Mouse (Mus musculus): ENCODE results near the gene Osm. TPM values are rescaled to one million over a fixed set of nuclear protein-coding genes. Genes with fewer than 3 reads are reported as not detected.

Gene Osm
- polyA plus RNA-seq, 1 experiment from 2014 or later, result 0.40 TPM

GRCm38 (mm10) chr11:4196636-4197035 lies 39.6 kb upstream of the Osm start:
- ATAC-seq (ENCODE audit: low read depth), result no peak

GRCm38 (mm10) chr11:4197691-4198090 lies 38.5 kb upstream of the Osm start:
- Histone ChIP-seq H3K27ac (ENCODE audit: low read length) (no peak overlapping the region), H3K27me3 (ENCODE audit: control insufficient read depth, insufficient read depth, low read depth, low read length) (no peaks in the 10 kb centered on the region), H3K4me1 (ENCODE audit: control insufficient read depth, low read depth, low read length) (no peaks in the 10 kb centered on the region), H3K9me3 (replicated peaks; ENCODE audit: control insufficient read depth, low read length) (no peaks in the 10 kb centered on the region), H3K9ac (ENCODE audit: low read depth, low read length) (no peak overlapping the region), H3K4me2 (ENCODE audit: low read depth, low read length) (no peak overlapping the region), H3K36me3 (ENCODE audit: control insufficient read depth, insufficient read depth) (no peaks in the 10 kb centered on the region), H3K4me3 (ENCODE audit: low read depth, low read length) (no peak overlapping the region)
- no peak for ATAC-seq (ENCODE audit: low read depth)
- WGBS (ENCODE audit: insufficient replicate concordance), result 64% methylated on average over 1 of the region's 1 CpGs

More at GRCm38 (mm10) chr11:4196636-4197035, 39.6 kb upstream of the Osm start:
- H3K27me3 ChIP-seq (ENCODE audit: control insufficient read depth, insufficient read depth, low read depth, low read length), result no peaks in the 10 kb centered on the region
- no peaks in the 10 kb centered on the region for H3K4me1 ChIP-seq (ENCODE audit: control insufficient read depth, low read depth, low read length)
- WGBS (ENCODE audit: insufficient replicate concordance), result 74% methylated on average over 8 of the region's 8 CpGs
- no peaks in the 10 kb centered on the region for H3K9me3 ChIP-seq (replicated peaks; ENCODE audit: control insufficient read depth, low read length)
- H3K4me2 ChIP-seq (ENCODE audit: low read depth, low read length), result no peak overlapping the region
- H3K36me3 ChIP-seq (ENCODE audit: control insufficient read depth, insufficient read depth), result no peaks in the 10 kb centered on the region
- no peak overlapping the region for H3K9ac ChIP-seq (ENCODE audit: low read depth, low read length)
- no peak overlapping the region for H3K27ac ChIP-seq (ENCODE audit: low read length)
- H3K4me3 ChIP-seq (ENCODE audit: low read depth, low read length), result no peak overlapping the region

GRCm38 (mm10) chr11:4201981-4202700 lies 34.1 kb upstream of the Osm start:
- 63% methylated on average over 11 of the region's 11 CpGs for WGBS (ENCODE audit: insufficient replicate concordance)

GRCm38 (mm10) chr11:4202995-4203704 lies 33.1 kb upstream of the Osm start:
- ATAC-seq (ENCODE audit: low read depth), result no peak
- WGBS (ENCODE audit: insufficient replicate concordance), result 36% methylated on average over 12 of the region's 12 CpGs

More at GRCm38 (mm10) chr11:4201981-4202700, 34.1 kb upstream of the Osm start:
- H3K4me1 ChIP-seq (ENCODE audit: control insufficient read depth, low read depth, low read length), result peaks cover 2% of the 10 kb centered on the region; the same call in 1 of the 2 replicates
- no peaks in the 10 kb centered on the region for H3K9me3 ChIP-seq (replicated peaks; ENCODE audit: control insufficient read depth, low read length)
- H3K36me3 ChIP-seq (ENCODE audit: control insufficient read depth, insufficient read depth), result no peaks in the 10 kb centered on the region
- no peak overlapping the region for H3K27ac ChIP-seq (ENCODE audit: low read length)
- no peak overlapping the region for H3K4me3 ChIP-seq (ENCODE audit: low read depth, low read length)
- no peaks in the 10 kb centered on the region for H3K27me3 ChIP-seq (ENCODE audit: control insufficient read depth, insufficient read depth, low read depth, low read length)
- ATAC-seq (ENCODE audit: low read depth), result no peak
- no peak overlapping the region for H3K9ac ChIP-seq (ENCODE audit: low read depth, low read length)
- no peak overlapping the region for H3K4me2 ChIP-seq (ENCODE audit: low read depth, low read length)

GRCm38 (mm10) chr11:4203705-4204074 lies 32.5 kb upstream of the Osm start:
- Histone ChIP-seq H3K9ac (ENCODE audit: low read depth, low read length) (no peak overlapping the region), H3K27me3 (ENCODE audit: control insufficient read depth, insufficient read depth, low read depth, low read length) (no peaks in the 10 kb centered on the region), H3K4me1 (ENCODE audit: control insufficient read depth, low read depth, low read length) (peaks cover 2% of the 10 kb centered on the region; the same call in 1 of the 2 replicates), H3K36me3 (ENCODE audit: control insufficient read depth, insufficient read depth) (no peaks in the 10 kb centered on the region), H3K9me3 (replicated peaks; ENCODE audit: control insufficient read depth, low read length) (no peaks in the 10 kb centered on the region), H3K4me3 (ENCODE audit: low read depth, low read length) (no peak overlapping the region), H3K4me2 (ENCODE audit: low read depth, low read length) (no peak overlapping the region), H3K27ac (ENCODE audit: low read length) (no peak overlapping the region)
- ATAC-seq (ENCODE audit: low read depth), result 0 out of 2 replicates have a peak, but pooled peaks have one; percentile 51
- WGBS (ENCODE audit: insufficient replicate concordance), result 34% methylated on average over 2 of the region's 2 CpGs

More at GRCm38 (mm10) chr11:4202995-4203704, 33.1 kb upstream of the Osm start:
- Histone ChIP-seq H3K4me3 (ENCODE audit: low read depth, low read length) (no peak overlapping the region), H3K27ac (ENCODE audit: low read length) (no peak overlapping the region), H3K27me3 (ENCODE audit: control insufficient read depth, insufficient read depth, low read depth, low read length) (no peaks in the 10 kb centered on the region), H3K36me3 (ENCODE audit: control insufficient read depth, insufficient read depth) (no peaks in the 10 kb centered on the region), H3K4me1 (ENCODE audit: control insufficient read depth, low read depth, low read length) (peaks cover 2% of the 10 kb centered on the region; the same call in 1 of the 2 replicates), H3K9ac (ENCODE audit: low read depth, low read length) (no peak overlapping the region), H3K4me2 (ENCODE audit: low read depth, low read length) (no peak overlapping the region), H3K9me3 (replicated peaks; ENCODE audit: control insufficient read depth, low read length) (no peaks in the 10 kb centered on the region)

GRCm38 (mm10) chr11:4205097-4205655 lies 31.0 kb upstream of the Osm start:
- H3K4me2 ChIP-seq (ENCODE audit: low read depth, low read length), result no peak overlapping the region
- no peak for ATAC-seq (ENCODE audit: low read depth)
- WGBS (ENCODE audit: insufficient replicate concordance), result 82% methylated on average over 5 of the region's 5 CpGs
- H3K4me3 ChIP-seq (ENCODE audit: low read depth, low read length), result no peak overlapping the region
- H3K9ac ChIP-seq (ENCODE audit: low read depth, low read length), result no peak overlapping the region
- H3K27ac ChIP-seq (ENCODE audit: low read length), result no peak overlapping the region
- no peaks in the 10 kb centered on the region for H3K36me3 ChIP-seq (ENCODE audit: control insufficient read depth, insufficient read depth)
- no peaks in the 10 kb centered on the region for H3K27me3 ChIP-seq (ENCODE audit: control insufficient read depth, insufficient read depth, low read depth, low read length)
- H3K9me3 ChIP-seq (replicated peaks; ENCODE audit: control insufficient read depth, low read length), result no peaks in the 10 kb centered on the region
- peaks cover 2% of the 10 kb centered on the region; the same call in 1 of the 2 replicates for H3K4me1 ChIP-seq (ENCODE audit: control insufficient read depth, low read depth, low read length)

- Histone ChIP-seq H3K27ac (ENCODE audit: low read length) (no peak overlapping the region), H3K36me3 (ENCODE audit: control insufficient read depth, insufficient read depth) (no peaks in the 10 kb centered on the region), H3K4me1 (ENCODE audit: control insufficient read depth, low read depth, low read length) (peaks cover 2% of the 10 kb centered on the region; the same call in 1 of the 2 replicates), H3K4me2 (ENCODE audit: low read depth, low read length) (no peak overlapping the region), H3K9me3 (replicated peaks; ENCODE audit: control insufficient read depth, low read length) (no peaks in the 10 kb centered on the region), H3K27me3 (ENCODE audit: control insufficient read depth, insufficient read depth, low read depth, low read length) (no peaks in the 10 kb centered on the region), H3K9ac (ENCODE audit: low read depth, low read length) (no peak overlapping the region), H3K4me3 (ENCODE audit: low read depth, low read length) (no peak overlapping the region)
- WGBS (ENCODE audit: insufficient replicate concordance), result 79% methylated on average over 7 of the region's 7 CpGs
- no peak for ATAC-seq (ENCODE audit: low read depth)
Measured at GRCm38 (mm10) chr11:4205951-4206350, 30.3 kb upstream of the Osm start.

- Histone ChIP-seq H3K9me3 (replicated peaks; ENCODE audit: control insufficient read depth, low read length) (no peaks in the 10 kb centered on the region), H3K4me2 (ENCODE audit: low read depth, low read length) (no peak overlapping the region), H3K9ac (ENCODE audit: low read depth, low read length) (no peak overlapping the region), H3K27me3 (ENCODE audit: control insufficient read depth, insufficient read depth, low read depth, low read length) (no peaks in the 10 kb centered on the region), H3K4me1 (ENCODE audit: control insufficient read depth, low read depth, low read length) (peaks cover 2% of the 10 kb centered on the region; the same call in 1 of the 2 replicates), H3K27ac (ENCODE audit: low read length) (no peak overlapping the region), H3K36me3 (ENCODE audit: control insufficient read depth, insufficient read depth) (no peaks in the 10 kb centered on the region), H3K4me3 (ENCODE audit: low read depth, low read length) (no peak overlapping the region)
- ATAC-seq (ENCODE audit: low read depth), result no peak
- WGBS (ENCODE audit: insufficient replicate concordance), result 15% methylated on average over 6 of the region's 6 CpGs
Measured at GRCm38 (mm10) chr11:4206563-4206962, 29.7 kb upstream of the Osm start.

- Histone ChIP-seq H3K27ac (ENCODE audit: low read length) (no peak overlapping the region), H3K9me3 (replicated peaks; ENCODE audit: control insufficient read depth, low read length) (no peaks in the 10 kb centered on the region), H3K9ac (ENCODE audit: low read depth, low read length) (no peak overlapping the region), H3K4me1 (ENCODE audit: control insufficient read depth, low read depth, low read length) (peaks cover 2% of the 10 kb centered on the region; the same call in 1 of the 2 replicates), H3K4me3 (ENCODE audit: low read depth, low read length) (no peak overlapping the region), H3K27me3 (ENCODE audit: control insufficient read depth, insufficient read depth, low read depth, low read length) (no peaks in the 10 kb centered on the region), H3K36me3 (ENCODE audit: control insufficient read depth, insufficient read depth) (no peaks in the 10 kb centered on the region), H3K4me2 (ENCODE audit: low read depth, low read length) (no peak overlapping the region)
- 79% methylated on average over 9 of the region's 9 CpGs for WGBS (ENCODE audit: insufficient replicate concordance)
- ATAC-seq (ENCODE audit: low read depth), result no peak
Measured at GRCm38 (mm10) chr11:4207655-4208054, 28.6 kb upstream of the Osm start.
